Mouse (Mus musculus): ENCODE measurements at regions not wholly inside any gene's neighbourhood (a gene's known extent, or its start where the extent isn't known, plus 50 kb on each side); places are given as distances from the start of the nearest gene placed in this dataset.

DNA sequence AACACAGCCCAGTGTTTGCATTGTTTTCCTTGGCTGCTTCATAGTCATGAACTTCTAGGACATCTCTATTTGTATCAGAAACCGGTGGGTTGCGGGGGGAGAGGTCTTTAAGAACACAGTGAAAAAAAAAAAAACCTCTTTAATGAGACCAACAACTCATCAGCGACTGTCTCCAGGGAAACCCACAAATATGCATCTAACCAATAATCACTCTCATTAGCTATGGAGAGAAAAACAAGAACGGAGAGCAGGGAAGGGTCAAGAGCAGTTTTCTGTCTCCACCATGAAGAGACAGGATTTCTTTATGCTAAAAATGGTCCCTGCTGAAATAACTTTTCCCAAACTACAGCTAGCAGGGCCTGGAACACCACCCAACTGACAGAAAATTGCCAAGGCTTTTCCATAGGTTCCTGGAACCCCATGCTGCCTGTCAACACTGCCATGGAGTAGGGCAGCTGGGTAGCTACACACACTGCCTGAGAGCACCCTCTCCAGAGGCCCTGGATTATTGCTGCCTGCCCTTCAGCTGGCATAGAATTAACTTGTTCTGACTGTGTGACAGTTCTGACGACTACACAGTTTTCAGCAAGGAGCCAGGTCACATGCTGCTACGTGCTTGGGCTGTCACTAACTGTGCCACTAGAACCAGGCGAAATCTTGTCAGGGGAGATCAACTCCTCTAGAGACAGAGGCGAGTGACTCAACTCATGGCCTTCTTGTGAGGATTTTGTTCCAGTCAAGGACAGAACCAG is 201.9 kb downstream of the Psat1 start:
- H3K4me3 ChIP-seq (ENCODE audit: insufficient read depth, low read length), result no peak overlapping the region

DNA sequence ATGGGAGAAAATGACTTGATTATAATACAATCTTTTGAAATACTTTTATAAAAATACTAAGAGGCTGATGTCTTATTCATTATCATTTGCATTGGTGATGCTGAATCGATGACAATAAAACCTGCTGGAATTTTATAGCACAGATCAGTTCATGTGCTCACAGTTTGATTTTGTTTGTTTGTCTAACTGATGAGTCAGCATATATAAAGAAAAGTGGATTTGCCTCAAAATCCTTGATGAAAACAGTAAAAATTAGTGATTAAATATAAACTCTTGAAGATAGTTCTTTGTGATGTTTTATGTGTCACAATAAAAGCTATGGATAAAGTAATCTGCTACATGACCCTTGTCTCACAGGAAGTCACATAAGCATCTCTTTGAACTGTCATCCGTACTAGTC is 210.9 kb downstream of the Psat1 start:
- TF ChIP-seq POLR2A (IDR thresholded peaks at IDR 0.05; ENCODE audit: borderline replicate concordance, low read depth, low read length) (no peak), CTCF (IDR thresholded peaks at IDR 0.05; ENCODE audit: low read depth, low read length) (no peak)
- Histone ChIP-seq H3K4me1 (ENCODE audit: control insufficient read depth, insufficient read depth, low read length) (no peaks in the 10 kb centered on the region), H3K4me3 (ENCODE audit: insufficient read depth, low read length) (no peak overlapping the region), H3K27ac (ENCODE audit: insufficient read depth, low read depth, low read length) (no peak overlapping the region)

More for the DNA sequence above, 201.9 kb downstream of the Psat1 start:
- TF ChIP-seq CTCF (IDR thresholded peaks at IDR 0.05; ENCODE audit: low read depth, low read length) (no peak), POLR2A (IDR thresholded peaks at IDR 0.05; ENCODE audit: borderline replicate concordance, low read depth, low read length) (no peak)
- no peaks in the 10 kb centered on the region for H3K4me1 ChIP-seq (ENCODE audit: control insufficient read depth, insufficient read depth, low read length)
- no peak overlapping the region for H3K27ac ChIP-seq (ENCODE audit: insufficient read depth, low read depth, low read length)

- no peaks in the 10 kb centered on the region for H3K4me1 ChIP-seq (ENCODE audit: control insufficient read depth, insufficient read depth, low read length)
- no peak for TF ChIP-seq POLR2A (IDR thresholded peaks at IDR 0.05; ENCODE audit: borderline replicate concordance, low read depth, low read length)
- TF ChIP-seq CTCF (IDR thresholded peaks at IDR 0.05; ENCODE audit: low read depth, low read length), result no peak
Measured at GRCm38 (mm10) chr19:15726785-15727406, 220.2 kb downstream of the Psat1 start.

DNA sequence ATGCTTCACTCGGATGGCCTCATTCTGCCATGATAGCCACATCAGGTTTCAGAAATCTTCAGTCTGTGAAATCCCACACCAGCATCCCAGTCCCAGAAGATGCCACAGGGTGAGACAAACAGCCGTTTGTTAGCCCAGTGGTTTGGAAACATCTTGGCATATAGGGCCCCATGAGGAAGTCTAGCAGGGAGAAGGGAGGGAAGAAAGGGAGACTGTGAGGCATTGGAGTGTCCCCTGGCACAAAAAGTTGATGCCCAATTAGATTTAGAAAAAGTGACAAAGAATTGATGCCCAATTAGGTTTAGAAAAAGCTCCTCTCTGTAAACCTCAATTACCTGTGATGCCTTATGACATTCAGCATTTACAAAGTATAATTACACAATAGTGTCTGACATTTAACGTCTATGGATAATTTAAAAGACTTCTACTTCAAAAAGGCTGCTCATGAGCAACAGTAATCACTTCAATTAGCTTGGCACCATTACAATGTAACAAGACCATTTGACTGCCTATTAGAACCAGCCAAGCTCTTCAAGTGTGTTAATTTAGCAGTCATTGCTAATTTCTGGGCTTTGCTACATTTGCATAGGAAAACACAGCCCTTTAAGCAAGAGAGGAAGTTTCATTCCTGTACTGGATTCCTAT is 254.6 kb downstream of the Psat1 start:
- no peak overlapping the region for H3K4me3 ChIP-seq (ENCODE audit: insufficient read depth, low read length)
- no peaks in the 10 kb centered on the region for H3K4me1 ChIP-seq (ENCODE audit: control insufficient read depth, insufficient read depth, low read length)
- no peak overlapping the region for H3K27ac ChIP-seq (ENCODE audit: insufficient read depth, low read depth, low read length)
- TF ChIP-seq POLR2A (IDR thresholded peaks at IDR 0.05; ENCODE audit: borderline replicate concordance, low read depth, low read length), result no peak
- TF ChIP-seq CTCF (IDR thresholded peaks at IDR 0.05; ENCODE audit: low read depth, low read length), result no peak

More at GRCm38 (mm10) chr19:15726785-15727406, 220.2 kb downstream of the Psat1 start:
- H3K27ac ChIP-seq (ENCODE audit: insufficient read depth, low read depth, low read length), result no peak overlapping the region
- no peak overlapping the region for H3K4me3 ChIP-seq (ENCODE audit: insufficient read depth, low read length)

DNA sequence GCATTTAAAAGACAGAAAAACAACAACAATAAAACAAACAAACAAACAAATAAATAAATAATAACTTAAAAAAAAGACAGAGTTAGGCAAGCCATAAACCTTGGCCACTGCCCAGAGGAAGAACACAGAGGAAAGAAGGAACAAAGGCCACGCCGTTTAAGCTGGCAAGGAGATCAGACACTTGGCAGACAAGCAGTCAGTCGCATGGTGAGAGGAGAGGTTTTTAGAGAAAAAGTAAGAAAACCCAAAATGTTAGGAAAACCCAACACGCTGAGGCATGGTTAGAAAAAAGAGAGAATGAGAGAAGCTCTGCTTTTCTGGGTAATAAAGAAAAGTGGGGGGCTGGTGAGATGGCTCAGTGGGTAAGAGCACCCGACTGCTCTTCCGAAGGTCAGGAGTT is 277.1 kb downstream of the Psat1 start:
- TF ChIP-seq POLR2A (IDR thresholded peaks at IDR 0.05; ENCODE audit: borderline replicate concordance, low read depth, low read length) (no peak), CTCF (IDR thresholded peaks at IDR 0.05; ENCODE audit: low read depth, low read length) (no peak)
- H3K4me1 ChIP-seq (ENCODE audit: control insufficient read depth, insufficient read depth, low read length), result no peaks in the 10 kb centered on the region
- H3K27ac ChIP-seq (ENCODE audit: insufficient read depth, low read depth, low read length), result no peak overlapping the region
- no peak overlapping the region for H3K4me3 ChIP-seq (ENCODE audit: insufficient read depth, low read length)

DNA sequence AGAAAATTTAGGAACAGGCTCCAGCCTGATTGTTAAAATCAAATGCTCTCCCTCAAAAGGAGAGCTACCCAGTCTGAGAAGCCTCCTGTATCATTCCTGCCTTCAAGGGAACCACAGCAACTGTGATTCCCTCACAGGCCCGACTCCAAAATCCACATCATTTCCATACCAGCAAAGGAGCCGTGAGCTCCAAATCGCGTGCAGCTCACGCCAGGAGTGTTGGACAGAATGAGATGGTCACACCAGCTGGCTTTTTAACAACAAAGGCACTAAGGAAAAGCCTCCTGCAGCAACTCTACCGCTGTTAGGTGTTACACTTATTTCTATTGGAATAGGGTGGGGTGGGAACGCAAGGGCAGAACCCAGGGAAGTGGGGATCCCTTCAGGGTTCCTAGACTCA is 277.6 kb downstream of the Psat1 start:
- Histone ChIP-seq H3K4me1 (ENCODE audit: control insufficient read depth, insufficient read depth, low read length) (no peaks in the 10 kb centered on the region), H3K27ac (ENCODE audit: insufficient read depth, low read depth, low read length) (no peak overlapping the region), H3K4me3 (ENCODE audit: insufficient read depth, low read length) (no peak overlapping the region)
- TF ChIP-seq CTCF (IDR thresholded peaks at IDR 0.05; ENCODE audit: low read depth, low read length), result no peak
- TF ChIP-seq POLR2A (IDR thresholded peaks at IDR 0.05; ENCODE audit: borderline replicate concordance, low read depth, low read length), result no peak

GRCm38 (mm10) chr19:15668624-15669016 is 278.5 kb downstream of the Psat1 start:
- TF ChIP-seq CTCF (IDR thresholded peaks at IDR 0.05; ENCODE audit: low read depth, low read length) (no peak), POLR2A (IDR thresholded peaks at IDR 0.05; ENCODE audit: borderline replicate concordance, low read depth, low read length) (no peak)
- Histone ChIP-seq H3K4me1 (ENCODE audit: control insufficient read depth, insufficient read depth, low read length) (no peaks in the 10 kb centered on the region), H3K4me3 (ENCODE audit: insufficient read depth, low read length) (no peak overlapping the region), H3K27ac (ENCODE audit: insufficient read depth, low read depth, low read length) (no peak overlapping the region)

GRCm38 (mm10) chr19:15667889-15668623 is 279.1 kb downstream of the Psat1 start:
- no peak overlapping the region for H3K27ac ChIP-seq (ENCODE audit: insufficient read depth, low read depth, low read length)
- H3K4me1 ChIP-seq (ENCODE audit: control insufficient read depth, insufficient read depth, low read length), result no peaks in the 10 kb centered on the region
- no peak overlapping the region for H3K4me3 ChIP-seq (ENCODE audit: insufficient read depth, low read length)
- TF ChIP-seq POLR2A (IDR thresholded peaks at IDR 0.05; ENCODE audit: borderline replicate concordance, low read depth, low read length) (no peak), CTCF (IDR thresholded peaks at IDR 0.05; ENCODE audit: low read depth, low read length) (no peak)

- H3K27ac ChIP-seq (ENCODE audit: insufficient read depth, low read depth, low read length), result no peak overlapping the region
- no peaks in the 10 kb centered on the region for H3K4me1 ChIP-seq (ENCODE audit: control insufficient read depth, insufficient read depth, low read length)
- H3K4me3 ChIP-seq (ENCODE audit: insufficient read depth, low read length), result no peak overlapping the region
- no peak for TF ChIP-seq POLR2A (IDR thresholded peaks at IDR 0.05; ENCODE audit: borderline replicate concordance, low read depth, low read length)
- TF ChIP-seq CTCF (IDR thresholded peaks at IDR 0.05; ENCODE audit: low read depth, low read length), result no peak
Measured at GRCm38 (mm10) chr19:15663659-15664255, 283.4 kb downstream of the Psat1 start.
